Mouse (Mus musculus): ENCODE results near the gene Btc. TPM values are rescaled to one million over a fixed set of nuclear protein-coding genes. Genes with fewer than 3 reads are reported as not detected.

The Btc gene
- total and polyA plus RNA-seq, 3 experiments, result 1.9 to 2.2 TPM; not detected in 1

DNA sequence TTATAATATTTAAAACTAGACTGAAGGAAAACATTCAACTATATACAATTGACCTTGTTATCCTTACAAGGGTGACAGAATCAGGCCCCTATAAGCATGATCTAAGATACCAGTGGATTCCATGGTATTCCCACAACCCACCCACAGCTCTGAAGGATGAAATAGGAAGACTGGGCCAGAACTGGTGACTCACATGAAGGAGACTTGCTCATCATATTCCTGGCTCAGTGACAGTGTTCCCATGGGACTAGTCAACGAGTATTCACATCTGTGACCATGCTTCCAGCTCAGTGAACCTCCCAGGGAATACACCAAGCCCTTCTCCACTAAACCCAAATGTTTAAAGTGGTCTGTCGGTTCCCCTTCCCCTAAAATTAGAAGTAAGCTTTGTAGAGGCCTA is 27.3 kb downstream of the Btc start:
- no peak for TF ChIP-seq MAFK (IDR thresholded peaks at IDR 0.05; ENCODE audit: borderline replicate concordance, low read depth, low read length)
- TF ChIP-seq NRF1 (IDR thresholded peaks at IDR 0.05; ENCODE audit: insufficient read depth, low read depth, low read length, poor library complexity, severe bottlenecking), result no peak
- TF ChIP-seq RAD21 (IDR thresholded peaks at IDR 0.05; ENCODE audit: low read depth, low read length), result no peak
- TF ChIP-seq ELF1 (IDR thresholded peaks at IDR 0.05; ENCODE audit: low read depth, low read length), result no peak
- TF ChIP-seq HCFC1 (IDR thresholded peaks at IDR 0.05; ENCODE audit: low read depth, low read length), result no peak
- no peak for TF ChIP-seq UBTF (IDR thresholded peaks at IDR 0.05; ENCODE audit: borderline replicate concordance, insufficient read depth, low read depth, low read length)
- no peak for TF ChIP-seq POLR2AphosphoS2 (IDR thresholded peaks at IDR 0.05; ENCODE audit: low read length)
- no peak for DNase-seq (ENCODE audit: low read depth, low spot score)
- H3K36me3 ChIP-seq (ENCODE audit: control insufficient read depth in 1 of 2, insufficient read depth in 2 of 2, low read length in 2 of 2), result no peaks in the 10 kb centered on the region
- H3K9me3 ChIP-seq (replicated peaks; ENCODE audit: insufficient read depth, low read length), result no peaks in the 10 kb centered on the region
- H3K27me3 ChIP-seq (ENCODE audit: control insufficient read depth in 1 of 2, insufficient read depth in 2 of 2, low read length in 2 of 2), result no peaks in the 10 kb centered on the region
- H3K4me1 ChIP-seq (ENCODE audit: control insufficient read depth in 1 of 2, insufficient read depth in 2 of 2, low read length in 2 of 2), result no peaks in the 10 kb centered on the region
- H3K79me2 ChIP-seq (ENCODE audit: control insufficient read depth, insufficient read depth, low read length, poor library complexity), result no peaks in the 10 kb centered on the region
- no peak overlapping the region for H3K4me3 ChIP-seq (ENCODE audit: control insufficient read depth in 1 of 2, insufficient read depth in 1 of 2, low read depth in 2 of 2, low read length in 2 of 2)
- H3K9ac ChIP-seq (ENCODE audit: control insufficient read depth, low read depth, low read length, poor library complexity, severe bottlenecking), result no peak overlapping the region
- no peak overlapping the region for H3K27ac ChIP-seq (ENCODE audit: control insufficient read depth, low read depth, low read length)

DNA sequence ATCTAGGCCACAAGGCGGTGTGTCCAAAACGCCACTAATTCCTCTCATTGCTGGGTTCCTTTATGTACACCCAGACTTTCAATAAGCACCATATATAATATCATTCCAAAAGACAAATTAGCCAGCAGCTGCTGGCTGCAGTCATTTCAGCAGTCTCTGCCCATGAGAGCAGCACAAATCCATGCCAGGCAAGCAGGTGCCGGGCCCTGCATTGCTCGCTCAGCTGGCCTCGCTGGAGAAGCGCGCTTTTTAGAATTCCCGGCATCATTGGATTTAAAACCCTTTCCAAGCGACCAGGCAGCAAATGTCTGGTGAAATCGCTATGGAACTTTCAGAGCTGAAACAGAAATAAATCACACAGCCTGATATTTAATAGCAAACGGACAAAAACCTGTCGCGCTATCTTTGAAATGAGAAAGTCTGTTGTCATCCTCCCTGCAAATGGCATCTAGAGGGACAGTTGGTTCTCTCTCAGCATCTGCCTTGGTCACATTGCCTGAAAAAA is 34.7 kb downstream of the Btc start:
- Histone ChIP-seq H3K9me3 (replicated peaks; ENCODE audit: insufficient read depth, low read length) (no peaks in the 10 kb centered on the region), H3K79me2 (ENCODE audit: control insufficient read depth, insufficient read depth, low read length, poor library complexity) (no peaks in the 10 kb centered on the region), H3K36me3 (ENCODE audit: control insufficient read depth in 1 of 2, insufficient read depth in 2 of 2, low read length in 2 of 2) (no peaks in the 10 kb centered on the region; a peak in 1 of 4 replicates), H3K27me3 (ENCODE audit: control insufficient read depth in 1 of 2, insufficient read depth in 2 of 2, low read length in 2 of 2) (no peaks in the 10 kb centered on the region), H3K4me3 (ENCODE audit: control insufficient read depth in 1 of 2, insufficient read depth in 1 of 2, low read depth in 2 of 2, low read length in 2 of 2) (no peak overlapping the region), H3K27ac (ENCODE audit: control insufficient read depth, low read depth, low read length) (no peak overlapping the region), H3K9ac (ENCODE audit: control insufficient read depth, low read depth, low read length, poor library complexity, severe bottlenecking) (no peak overlapping the region), H3K4me1 (ENCODE audit: control insufficient read depth in 1 of 2, insufficient read depth in 2 of 2, low read length in 2 of 2) (no peaks in the 10 kb centered on the region)
- TF ChIP-seq GATA1 (IDR thresholded peaks at IDR 0.05; ENCODE audit: low read depth, low read length) (no peak), USF1 (IDR thresholded peaks at IDR 0.05; ENCODE audit: low read depth, low read length) (no peak), ZMIZ1 (IDR thresholded peaks at IDR 0.05; ENCODE audit: low read depth, low read length) (no peak), E2F4 (IDR thresholded peaks at IDR 0.05; ENCODE audit: borderline replicate concordance, low read depth, low read length) (no peak)
- DNase-seq (ENCODE audit: low read depth, low spot score), result no peak

DNA sequence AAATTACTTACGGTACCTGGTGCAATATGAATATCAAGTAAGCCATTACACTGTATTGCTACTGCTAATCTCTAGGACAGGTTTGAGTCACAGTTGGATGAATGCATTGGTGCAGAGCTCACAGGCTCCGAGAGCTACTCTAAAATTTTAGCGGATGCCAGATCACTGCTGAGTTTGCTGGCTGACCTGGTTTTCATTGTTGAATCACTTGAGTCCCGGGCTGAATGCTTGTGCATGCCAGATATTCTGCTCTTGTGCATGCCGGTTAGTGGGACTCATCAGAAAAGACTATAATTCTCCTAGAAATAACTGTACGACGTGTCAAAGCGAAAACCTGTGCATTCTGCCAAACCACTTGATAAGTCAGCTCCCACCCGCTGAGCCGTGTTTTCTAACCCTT is 35.9 kb downstream of the Btc start:
- Histone ChIP-seq H3K4me1 (ENCODE audit: control insufficient read depth in 1 of 2, insufficient read depth in 2 of 2, low read length in 2 of 2) (no peaks in the 10 kb centered on the region), H3K27ac (ENCODE audit: control insufficient read depth, low read depth, low read length) (no peak overlapping the region), H3K9ac (ENCODE audit: control insufficient read depth, low read depth, low read length, poor library complexity, severe bottlenecking) (no peak overlapping the region), H3K9me3 (replicated peaks; ENCODE audit: insufficient read depth, low read length) (no peaks in the 10 kb centered on the region), H3K36me3 (ENCODE audit: control insufficient read depth in 1 of 2, insufficient read depth in 2 of 2, low read length in 2 of 2) (no peaks in the 10 kb centered on the region; a peak in 1 of 4 replicates), H3K27me3 (ENCODE audit: control insufficient read depth in 1 of 2, insufficient read depth in 2 of 2, low read length in 2 of 2) (no peaks in the 10 kb centered on the region), H3K79me2 (ENCODE audit: control insufficient read depth, insufficient read depth, low read length, poor library complexity) (no peaks in the 10 kb centered on the region), H3K4me3 (ENCODE audit: control insufficient read depth in 1 of 2, insufficient read depth in 1 of 2, low read depth in 2 of 2, low read length in 2 of 2) (no peak overlapping the region)
- no peak for DNase-seq (ENCODE audit: low read depth, low spot score)
- TF ChIP-seq MAFK (IDR thresholded peaks at IDR 0.05; ENCODE audit: borderline replicate concordance, low read depth, low read length), result no peak
- no peak for TF ChIP-seq CHD2 (IDR thresholded peaks at IDR 0.05; ENCODE audit: low read length)
- TF ChIP-seq EP300 (IDR thresholded peaks at IDR 0.05; ENCODE audit: low read depth in 1 of 2, low read length in 2 of 2), result no peak
- TF ChIP-seq GABPA (IDR thresholded peaks at IDR 0.05; ENCODE audit: low read depth, low read length), result no peak
- no peak for TF ChIP-seq HCFC1 (IDR thresholded peaks at IDR 0.05; ENCODE audit: low read depth, low read length)
- TF ChIP-seq MEF2A (IDR thresholded peaks at IDR 0.05; ENCODE audit: extremely low read depth, insufficient replicate concordance, low read depth, low read length, poor library complexity, severe bottlenecking), result no peak
- no peak for TF ChIP-seq ZC3H11A (IDR thresholded peaks at IDR 0.05; ENCODE audit: low read depth, low read length)
- no peak for TF ChIP-seq SIN3A (IDR thresholded peaks at IDR 0.05; ENCODE audit: low read length)
- no peak for TF ChIP-seq JUND (IDR thresholded peaks at IDR 0.05; ENCODE audit: low read depth, low read length)
- TF ChIP-seq MYC (IDR thresholded peaks at IDR 0.05; ENCODE audit: low read depth, low read length), result no peak
- TF ChIP-seq ELF1 (IDR thresholded peaks at IDR 0.05; ENCODE audit: low read depth, low read length), result no peak
- no peak for TF ChIP-seq E2F4 (IDR thresholded peaks at IDR 0.05; ENCODE audit: borderline replicate concordance, low read depth, low read length)
- TF ChIP-seq ZNF384 (IDR thresholded peaks at IDR 0.05; ENCODE audit: low read depth, low read length), result no peak
- no peak for TF ChIP-seq POLR2AphosphoS2 (IDR thresholded peaks at IDR 0.05; ENCODE audit: low read length)
- TF ChIP-seq GATA1 (IDR thresholded peaks at IDR 0.05; ENCODE audit: low read depth, low read length), result no peak
- no peak for TF ChIP-seq RCOR1 (IDR thresholded peaks at IDR 0.05; ENCODE audit: low read depth, low read length)
- TF ChIP-seq POLR2AphosphoS5 (IDR thresholded peaks at IDR 0.05; ENCODE audit: borderline replicate concordance, low read depth, low read length), result no peak
- TF ChIP-seq USF2 (IDR thresholded peaks at IDR 0.05; ENCODE audit: borderline replicate concordance in 1 of 2, insufficient read depth in 1 of 2, low read depth in 1 of 2, low read length in 2 of 2), result no peak
- TF ChIP-seq KAT2A (conservative IDR thresholded peaks at IDR 0.05; ENCODE audit: low read depth, low read length), result no peak
